Mouse (Mus musculus) yolk sac, embryonic 10.5 days (tissue): ENCODE results near the gene Mamdc2.

Experiments used
- DNase-seq: peaks from one replicate; pipeline ENCODE4 v3.0.0-alpha.2; 2017; ENCODE audit warnings: low spot score

Gene Mamdc2

DNA sequence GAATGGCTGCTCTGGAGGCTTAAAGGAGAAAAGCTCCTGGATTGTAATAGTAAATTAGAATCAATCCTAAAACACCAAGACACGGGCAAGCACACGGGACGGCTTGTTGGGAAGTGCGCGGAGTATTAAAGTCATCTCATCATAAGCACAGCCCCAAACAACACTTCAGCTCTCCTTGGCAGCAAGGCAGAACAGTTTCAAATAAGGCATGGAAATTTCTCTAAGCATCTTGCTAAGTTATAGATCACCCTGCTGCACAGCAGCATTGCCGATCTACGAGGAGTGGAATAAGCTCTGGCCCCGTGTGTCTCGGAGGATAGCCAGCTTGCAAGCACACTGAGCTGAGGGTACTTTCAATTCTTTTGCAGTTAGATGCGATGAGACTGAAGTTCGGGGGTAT lies 13.8 kb downstream of the Mamdc2 start:
- no peak for DNase-seq

DNA sequence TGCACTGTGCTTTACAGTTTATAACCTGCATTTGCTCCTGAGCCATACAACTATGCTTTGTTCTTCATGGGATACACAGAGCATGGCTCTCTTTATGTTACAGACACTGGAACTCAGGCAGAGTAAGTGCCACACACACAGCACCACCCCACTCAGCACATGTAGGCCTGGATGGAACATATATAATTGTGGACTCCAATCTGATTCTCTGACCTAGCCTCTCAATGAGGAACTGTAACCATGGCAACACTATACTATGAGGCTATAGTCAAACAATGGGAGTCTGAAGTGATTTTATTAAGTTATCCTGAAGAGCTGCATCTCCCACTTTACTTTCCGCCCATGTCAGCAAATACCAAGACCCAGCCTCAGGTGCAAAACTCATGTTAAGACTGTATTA lies 30.6 kb downstream of the Mamdc2 start:
- DNase-seq = no peak

DNA sequence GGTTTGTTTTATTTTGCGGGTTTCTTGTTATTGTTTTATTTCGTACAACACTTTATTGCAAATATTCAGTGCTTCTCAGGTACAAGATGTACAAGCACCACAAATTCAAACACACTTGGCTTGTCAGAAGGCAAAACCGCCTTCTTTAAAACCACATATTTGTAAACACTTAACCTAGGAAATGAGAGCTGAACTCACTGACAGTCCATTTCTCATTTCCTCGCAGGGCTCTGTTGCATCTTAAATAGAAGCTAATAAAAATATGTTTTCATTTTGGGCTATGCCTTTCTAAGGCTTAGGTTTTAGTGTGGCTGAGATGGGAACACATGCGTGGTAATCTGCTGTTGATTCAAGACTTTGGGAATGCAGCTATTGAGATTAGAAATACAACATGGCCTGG lies 37.4 kb downstream of the Mamdc2 start:
- DNase-seq = no peak

- no peak for DNase-seq
Observed at GRCm38 (mm10) chr19:23410328-23410727, 37.9 kb downstream of the Mamdc2 start.

DNA sequence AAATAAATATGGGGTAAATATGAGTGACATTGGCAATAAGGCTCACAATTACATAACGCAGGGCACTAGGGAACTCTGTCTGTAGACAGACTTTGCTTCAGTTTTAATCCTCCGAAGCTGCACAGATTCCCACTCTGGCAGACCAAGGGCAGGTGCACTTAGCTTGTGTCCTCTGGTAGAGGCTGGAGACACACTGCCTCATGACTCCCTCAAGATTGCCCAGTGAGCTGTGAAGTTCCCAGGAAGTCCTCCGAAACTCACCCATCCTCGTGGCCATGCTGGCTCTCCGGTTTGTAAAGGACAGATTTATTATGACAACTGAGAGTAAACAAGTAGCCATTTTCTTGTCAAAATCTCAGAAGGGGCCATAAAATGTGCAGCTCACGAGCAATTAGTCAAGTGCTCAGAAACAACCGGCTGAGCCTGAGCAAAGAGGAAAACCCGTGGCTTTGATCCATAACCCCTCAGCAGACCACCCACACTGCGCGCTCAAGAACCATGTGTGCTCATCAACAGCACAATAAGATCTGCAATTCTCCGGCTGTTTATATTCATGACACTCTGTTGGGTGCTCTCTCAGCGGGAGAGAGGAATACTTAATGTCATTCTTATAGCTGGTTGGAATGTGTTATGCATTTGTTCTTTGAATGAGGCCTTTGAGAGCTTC lies 46.6 kb downstream of the Mamdc2 start:
- peak; percentile 2 for DNase-seq

DNA sequence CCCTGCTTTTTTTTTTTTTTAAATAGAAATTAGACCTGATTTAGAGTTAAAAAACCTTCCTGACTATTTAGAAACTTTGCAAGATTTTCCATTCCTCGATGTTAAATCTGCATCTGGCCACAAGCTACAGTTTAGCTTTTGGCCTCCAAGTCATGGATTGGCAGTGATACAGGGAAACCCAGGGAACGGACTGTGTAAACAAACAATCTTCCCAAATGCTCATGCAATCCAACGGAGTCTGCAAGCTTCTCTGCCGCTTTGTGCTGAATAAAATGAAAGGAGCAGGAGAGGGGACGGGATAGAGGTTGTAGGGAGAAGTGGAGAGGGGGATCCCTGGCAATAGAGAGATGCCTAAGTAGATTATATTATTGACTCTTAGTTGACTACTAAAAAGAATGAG lies 47.8 kb downstream of the Mamdc2 start:
- DNase-seq = no peak

- no peak for DNase-seq
Observed at GRCm38 (mm10) chr19:23395956-23396355, 52.3 kb downstream of the Mamdc2 start.

GRCm38 (mm10) chr19:23394597-23394996 lies 53.6 kb downstream of the Mamdc2 start:
- DNase-seq = no peak

DNA sequence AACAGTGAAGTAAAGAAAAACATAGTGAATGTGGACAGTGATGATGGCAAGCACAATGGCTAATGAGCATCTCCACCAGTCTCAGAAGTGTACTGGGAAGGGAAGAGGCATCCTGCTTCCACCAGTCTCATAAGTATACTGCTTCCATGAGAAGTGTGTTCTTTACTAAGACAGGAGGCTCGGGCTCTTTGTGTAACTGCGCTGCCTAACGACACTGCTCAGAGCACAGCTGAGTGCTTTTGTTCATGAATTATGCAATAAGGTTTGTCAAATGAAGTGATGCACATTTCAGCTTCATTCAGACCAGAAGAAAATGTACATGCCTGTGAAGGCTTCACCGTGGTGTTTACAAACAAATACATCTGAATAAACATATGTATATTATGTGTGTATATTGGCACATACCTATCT lies 59.4 kb downstream of the Mamdc2 start:
- no peak for DNase-seq

- peak; percentile 26 for DNase-seq
Observed at GRCm38 (mm10) chr19:23388083-23388861, 60.0 kb downstream of the Mamdc2 start.

GRCm38 (mm10) chr19:23382396-23382795 lies 65.8 kb downstream of the Mamdc2 start:
- DNase-seq = no peak

DNA sequence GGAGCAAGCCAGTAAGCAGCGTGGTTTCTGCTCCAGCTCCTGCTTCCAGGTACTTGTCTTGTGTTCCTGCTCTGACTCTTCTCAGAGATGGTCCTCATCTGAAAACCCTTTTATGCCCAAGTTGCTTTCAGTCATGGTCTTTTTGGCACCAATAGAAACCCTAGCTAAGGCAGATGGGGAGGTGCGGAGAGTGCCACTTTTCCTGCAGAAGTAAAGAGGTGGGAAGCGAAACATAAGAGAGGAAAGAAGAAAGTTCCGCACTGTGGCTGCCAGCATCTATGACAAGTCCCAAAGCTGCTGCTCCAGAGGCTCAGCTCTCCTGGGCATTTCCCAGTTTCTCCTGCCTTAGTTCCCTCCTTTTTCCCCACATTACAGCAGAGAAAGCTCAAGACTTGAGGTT lies 67.3 kb downstream of the Mamdc2 start:
- DNase-seq = no peak

DNA sequence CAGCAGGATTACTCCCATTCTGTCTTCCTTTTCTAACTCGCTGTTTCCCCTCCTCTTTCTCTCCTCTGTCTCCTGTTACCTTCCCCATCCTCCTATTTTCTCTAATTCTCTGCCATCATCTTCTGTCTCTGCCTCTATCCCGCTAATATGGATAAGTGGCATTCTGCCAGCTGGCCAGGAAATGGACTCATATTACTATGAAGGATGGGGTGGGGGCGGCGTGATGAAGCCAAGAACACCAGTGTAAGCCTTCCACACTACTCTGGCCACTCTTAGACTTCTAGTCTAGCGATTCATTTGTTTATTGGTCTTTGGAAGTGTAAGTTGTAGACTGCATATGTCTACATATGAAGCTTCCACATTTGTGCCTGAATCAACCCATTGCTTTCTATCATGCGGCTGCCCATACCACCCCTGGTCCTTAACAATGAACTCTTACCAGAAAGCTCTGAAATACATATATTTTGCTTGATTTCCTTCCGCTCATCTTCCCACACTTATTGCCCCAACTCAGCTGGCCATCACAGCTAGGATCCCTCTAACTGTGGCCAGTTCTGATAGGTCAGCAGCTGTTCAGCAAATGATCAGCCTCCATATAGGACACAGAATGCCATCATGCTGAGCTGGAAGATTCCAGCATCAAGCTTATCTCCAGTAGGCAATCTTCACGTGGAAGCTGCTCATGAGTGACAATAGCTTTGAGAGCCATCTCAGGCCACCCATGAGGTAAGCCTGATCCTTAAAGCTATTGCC lies 68.3 kb downstream of the Mamdc2 start:
- no peak for DNase-seq

GRCm38 (mm10) chr19:23376536-23377201 lies 71.6 kb downstream of the Mamdc2 start:
- DNase-seq = no peak

- DNase-seq = no peak
Observed at GRCm38 (mm10) chr19:23374941-23375656, 73.1 kb downstream of the Mamdc2 start.

- DNase-seq = no peak
Observed at GRCm38 (mm10) chr19:23373728-23374127, 74.5 kb downstream of the Mamdc2 start.

GRCm38 (mm10) chr19:23373287-23373686 lies 75.0 kb downstream of the Mamdc2 start:
- peak; percentile 22 for DNase-seq

- DNase-seq = no peak
Observed at GRCm38 (mm10) chr19:23369275-23369674, 79.0 kb downstream of the Mamdc2 start.

DNA sequence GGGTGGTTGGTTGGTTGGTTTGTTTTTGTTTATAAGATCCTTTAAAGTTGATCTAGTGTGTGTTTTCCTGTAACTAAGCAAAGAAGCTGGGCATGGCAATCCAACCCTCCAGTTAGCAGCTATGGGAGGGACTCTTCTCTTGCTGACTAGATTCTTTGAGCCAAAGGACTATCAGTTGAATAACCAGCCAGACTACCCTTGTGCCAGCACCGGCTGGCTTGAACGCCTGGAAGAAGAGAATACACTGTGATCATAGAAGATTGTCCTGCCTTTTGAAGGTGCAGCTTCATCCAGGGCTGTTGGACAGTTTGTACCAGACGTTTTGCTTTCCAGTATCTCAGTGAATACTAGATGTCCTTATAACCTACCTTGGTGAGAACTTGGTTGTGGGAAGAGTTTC lies 86.2 kb downstream of the Mamdc2 start:
- DNase-seq = no peak

DNA sequence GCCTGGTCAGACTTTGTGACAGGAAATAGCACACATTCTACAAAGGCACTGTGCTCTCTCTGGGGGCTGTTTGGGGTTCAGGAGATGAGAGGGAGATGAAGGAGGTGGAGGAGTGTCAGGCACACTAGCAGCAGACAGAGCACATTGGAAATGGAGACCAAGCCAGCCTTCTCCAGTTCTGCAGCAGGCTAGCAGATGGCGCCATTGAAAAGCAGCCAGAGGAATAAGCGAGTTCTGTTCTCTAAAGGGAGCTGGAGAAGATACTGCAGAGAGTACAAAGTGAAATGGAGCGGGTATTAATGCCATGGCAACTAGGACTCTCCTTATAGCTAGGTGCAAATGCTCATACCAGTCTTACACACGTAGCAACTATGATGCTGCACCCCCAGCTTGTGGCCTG lies 87.1 kb downstream of the Mamdc2 start:
- DNase-seq = no peak

GRCm38 (mm10) chr19:23360536-23360935 lies 87.7 kb downstream of the Mamdc2 start:
- DNase-seq = no peak

- no peak for DNase-seq
Observed at GRCm38 (mm10) chr19:23357253-23357652, 91.0 kb downstream of the Mamdc2 start.
